Mouse (Mus musculus) heart, adult 2 months (tissue): Measurements from ENCODE around the gene Uvssa. TPM values are rescaled to one million over a fixed set of nuclear protein-coding genes. Genes with fewer than 3 reads are reported as not detected.

Experiments used
- DNase-seq, 2 experiments: peaks; one replicate each; pipeline ENCODE4 v3.0.0; 2021
- H3K27ac ChIP-seq: fragments of 200-600 bp; 2 replicates; pipeline ENCODE4 v1.8.1; 2022
- H3K27me3 ChIP-seq: fragments of 200-500 bp; 2 replicates; pipeline ENCODE4 v1.6.1; 2012; ENCODE audit warnings: mild to moderate bottlenecking, low read length, inconsistent platforms, mixed read lengths; ENCODE audit not compliant: control insufficient read depth, insufficient read depth
- H3K36me3 ChIP-seq: fragments of 200-500 bp; 2 replicates; pipeline ENCODE4 v1.6.1; 2012; ENCODE audit warnings: low read length, inconsistent platforms; ENCODE audit not compliant: control insufficient read depth, insufficient read depth
- H3K4me1 ChIP-seq: fragments of 200-500 bp; 2 replicates; pipeline ENCODE4 v1.6.1; 2011; ENCODE audit warnings: low read length; ENCODE audit not compliant: control insufficient read depth, insufficient read depth
- H3K4me3 ChIP-seq: fragments of 200-600 bp; 2 replicates; pipeline ENCODE4 v1.8.1; 2022
- H3K79me2 ChIP-seq: fragments of 200-500 bp; replicated peaks from 2 replicates; pipeline ENCODE4 v1.6.1; 2012; ENCODE audit warnings: mild to moderate bottlenecking, inconsistent platforms, low read length, moderate library complexity, mixed read lengths; ENCODE audit not compliant: control insufficient read depth, insufficient read depth
- H3K9ac ChIP-seq: fragments of 200-500 bp; 2 replicates; pipeline ENCODE4 v1.6.1; 2012; ENCODE audit warnings: low read depth, mild to moderate bottlenecking, control low read depth, inconsistent platforms, low read length, mixed read lengths
- CTCF ChIP-seq: fragments of 200-600 bp; IDR thresholded peaks from 2 replicates; pipeline ENCODE4 v1.8.1; 2022; ENCODE audit warnings: antibody characterized with exemption, mild to moderate bottlenecking, moderate library complexity
- EP300 ChIP-seq: fragments of 200-500 bp; IDR thresholded peaks from 2 replicates; pipeline ENCODE4 v1.6.1; 2011; ENCODE audit warnings: low read depth, low read length, control low read depth; ENCODE audit not compliant: insufficient read depth
- POLR2A ChIP-seq: fragments of 200-500 bp; IDR thresholded peaks from 2 replicates; pipeline ENCODE4 v1.6.1; 2011; ENCODE audit warnings: mild to moderate bottlenecking, low read depth, low read length, control low read depth; ENCODE audit not compliant: insufficient read depth
- WGBS: fragments of 180-500 bp; shearing (Covaris S2); methylation state at CpG from one replicate; pipeline ENCODE4 v1.1.7; 2018; 5-methylcytosine and 5-hydroxymethylcytosine counted together
- intact Hi-C: fragments of 180-260 bp; cut with DNase I; formaldehyde crosslinking; loops from one replicate; pipeline ENCODE4 v1.15.1; 2025
- polyA plus RNA-seq: library from polyadenylated mRNA; depleted of rRNA; stranded (reverse); fragments of >200 nt; gene quantifications from 2 replicates; pipeline ENCODE4 v1.2.3, GENCODE M21; 2012; rRNA removed
- total RNA-seq, 2 experiments: library from RNA; stranded (reverse); gene quantifications; 2 replicates each; pipeline ENCODE4 v1.2.3; 2021

Gene Uvssa
- total and polyA plus RNA-seq, 3 experiments = 2.8 to 3.4 (median 3.3) TPM

DNA sequence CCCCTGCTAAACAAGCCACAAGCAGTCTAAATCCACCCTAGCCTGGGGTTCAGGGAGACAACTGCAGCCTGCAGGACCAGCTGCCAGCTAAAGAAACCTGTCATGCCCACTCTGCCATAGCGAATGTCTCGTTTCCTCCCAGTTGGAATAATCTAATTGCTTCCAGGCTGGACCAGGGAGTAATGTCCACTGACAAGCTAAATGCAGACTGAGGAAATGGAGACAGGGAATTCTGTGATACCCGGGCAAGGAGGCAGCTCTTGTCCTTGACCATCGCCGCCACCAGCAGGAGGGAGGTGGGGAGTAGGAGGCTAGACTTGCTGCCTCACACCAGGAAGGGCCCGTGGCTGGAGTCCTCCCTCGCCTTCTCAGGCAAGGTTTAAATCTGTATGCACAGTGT lies 86.0 kb downstream of the Uvssa start:
- WGBS = 61% methylated on average over 7 of the region's 7 CpGs
- intact Hi-C loops = no loop called here
- H3K4me1 ChIP-seq = no peaks in the 10 kb centered on the region
- H3K36me3 ChIP-seq = no peaks in the 10 kb centered on the region
- no peak for DNase-seq
- H3K4me3 ChIP-seq = no peak overlapping the region
- H3K9ac ChIP-seq = no peak overlapping the region
- no peak for TF ChIP-seq CTCF
- no peak for TF ChIP-seq EP300
- TF ChIP-seq POLR2A = no peak
- H3K27me3 ChIP-seq = no peaks in the 10 kb centered on the region
- no peaks in the 10 kb centered on the region for H3K79me2 ChIP-seq
- H3K27ac ChIP-seq = no peak overlapping the region

GRCm38 (mm10) chr5:33465464-33465863 lies 87.1 kb downstream of the Uvssa start:
- no peak for DNase-seq
- Histone ChIP-seq H3K79me2 (no peaks in the 10 kb centered on the region), H3K9ac (no peak overlapping the region), H3K27ac (no peak overlapping the region), H3K36me3 (no peaks in the 10 kb centered on the region), H3K4me3 (no peak overlapping the region), H3K4me1 (no peaks in the 10 kb centered on the region), H3K27me3 (no peaks in the 10 kb centered on the region)
- no peak for TF ChIP-seq CTCF
- TF ChIP-seq EP300 = no peak
- TF ChIP-seq POLR2A = no peak
- WGBS = 65% methylated on average over 11 of the region's 11 CpGs
- intact Hi-C loops = no loop called here

Other genes starting within 250 kb of the Uvssa start
- gene Spon2, start 160.1 kb upstream of the Uvssa start, total RNA-seq = 10 to 100 TPM in 1 of 2 experiments, 1 to 10 TPM in 1; 2.6 to 13.7 TPM
- 13.8 and 28.5 TPM in 2 replicates for gene Spon2, start 160.1 kb upstream of the Uvssa start, polyA plus RNA-seq
- gene Ctbp1, start 103.6 kb upstream of the Uvssa start, total RNA-seq = 100 to 1,000 TPM; 213 to 227 TPM
- gene Ctbp1, start 103.6 kb upstream of the Uvssa start, polyA plus RNA-seq = 175 and 178 TPM in 2 replicates
- gene Maea, start 43.0 kb upstream of the Uvssa start, total RNA-seq = 10 to 100 TPM; 79.2 to 81.7 TPM
- 86.7 and 111 TPM in 2 replicates for gene Maea, start 43.0 kb upstream of the Uvssa start, polyA plus RNA-seq
- gene Nkx1-1, start 55.4 kb downstream of the Uvssa start, total RNA-seq = not detected
- gene Nkx1-1, start 55.4 kb downstream of the Uvssa start, polyA plus RNA-seq = not detected in 2 replicates